In the genomic region with DNA sequence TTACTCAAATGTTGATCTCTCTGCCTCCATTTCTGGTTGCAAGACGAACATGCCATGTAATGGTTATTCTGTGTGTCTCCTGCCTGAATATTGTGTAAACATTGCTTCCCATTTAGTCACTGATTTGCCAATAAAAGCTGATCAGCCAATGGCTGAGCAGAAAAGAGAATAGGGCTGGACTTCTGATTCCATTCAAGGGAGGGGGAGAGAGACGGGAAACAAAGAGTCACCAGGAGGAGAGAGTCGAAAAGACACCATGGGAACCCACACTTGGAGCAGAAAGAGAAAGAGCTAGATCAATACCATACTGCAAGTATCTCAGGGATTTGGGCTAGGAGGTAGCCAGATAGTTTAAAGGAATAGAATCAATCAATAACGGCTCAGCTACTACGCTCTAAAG, we compare ENCODE assay signal across 7 mouse cellular contexts. TPM values are rescaled to one million over a fixed set of nuclear protein-coding genes. Genes with fewer than 3 reads are reported as not detected.
DNase-seq lines count a peak whose midpoint lies in the region; ATAC-seq lines count a peak whose summit lies in the region.
"Not testable (repeated sequence)": the region's sequence is repeated elsewhere in the genome, so short reads cannot be mapped to it uniquely, and the experiment has no call there.

No protein-coding gene starts in this region.

- H3K4me2 ChIP-seq in hindbrain, embryonic 12.5 days (replicated peaks) = 0 out of 2 replicates have a peak overlapping the region, but pooled peaks have one; percentile 4
- H3K4me2 ChIP-seq in hindbrain, embryonic 15.5 days = peak overlapping the region; percentile 38
- H3K4me2 ChIP-seq in midbrain, embryonic 14.5 days (ENCODE audit: low read length); neural tube, embryonic 11.5 days (ENCODE audit: low read depth); neural tube, embryonic 14.5 days (ENCODE audit: low read depth, low read length): not testable (repeated sequence)

- not testable (repeated sequence) for H3K27ac ChIP-seq in hindbrain, embryonic 12.5 days; hindbrain, embryonic 15.5 days (replicated peaks); midbrain, embryonic 14.5 days (replicated peaks; ENCODE audit: low read depth, low read length); neural tube, embryonic 11.5 days (ENCODE audit: low read depth, low read length); neural tube, embryonic 14.5 days (ENCODE audit: low read depth, low read length)

- WGBS in hindbrain, embryonic 12.5 days = 62% methylated on average over 5 of the region's 5 CpGs
- 47% methylated on average over 5 of the region's 5 CpGs for WGBS in hindbrain, embryonic 15.5 days
- 64% methylated on average over 5 of the region's 5 CpGs for WGBS in midbrain, embryonic 14.5 days
- 68% methylated on average over 5 of the region's 5 CpGs for WGBS in neural tube, embryonic 11.5 days
- 54% methylated on average over 5 of the region's 5 CpGs for WGBS in neural tube, embryonic 14.5 days

- not testable (repeated sequence) for H3K4me3 ChIP-seq in hindbrain, embryonic 12.5 days; hindbrain, embryonic 15.5 days; midbrain, embryonic 14.5 days (replicated peaks; ENCODE audit: low read depth, low read length); neural tube, embryonic 11.5 days (ENCODE audit: low read depth, low read length); neural tube, embryonic 14.5 days (ENCODE audit: low read depth, low read length)

- peak; percentile 17; the same call in 1 of the 2 replicates for ATAC-seq in hindbrain, embryonic 12.5 days (ENCODE audit: low FRiP score)
- ATAC-seq in hindbrain, embryonic 15.5 days (ENCODE audit: low FRiP score, low read depth) = peak; percentile 67
- not testable (repeated sequence) for ATAC-seq in midbrain, embryonic 14.5 days (ENCODE audit: low FRiP score, low TSS enrichment)
- ATAC-seq in neural tube, embryonic 11.5 days (ENCODE audit: insufficient read depth, low FRiP score, low TSS enrichment) = 0 out of 2 replicates have a peak, but pooled peaks have one; percentile 13
- peak; percentile 62; the same call in 1 of the 2 replicates for ATAC-seq in neural tube, embryonic 14.5 days (ENCODE audit: low read depth)

- H3K36me3 ChIP-seq in hindbrain, embryonic 12.5 days; hindbrain, embryonic 15.5 days; midbrain, embryonic 14.5 days (ENCODE audit: control insufficient read depth, insufficient read depth, low read length); neural tube, embryonic 11.5 days (ENCODE audit: control insufficient read depth, insufficient read depth, low read length); neural tube, embryonic 14.5 days (ENCODE audit: control insufficient read depth, insufficient read depth, low read length): not testable (repeated sequence)

- peak; percentile 16 for DNase-seq in R1 (ENCODE audit: low read depth, low spot score)
- DNase-seq in midbrain, embryonic 14.5 days = peak; percentile 14
- DNase-seq in neural tube, embryonic 11.5 days (ENCODE audit: low spot score) = not testable (repeated sequence)
- DNase-seq in retina, postnatal 1 day = peak; percentile 5

- H3K9me3 ChIP-seq in hindbrain, embryonic 12.5 days (replicated peaks); hindbrain, embryonic 15.5 days; midbrain, embryonic 14.5 days (ENCODE audit: control insufficient read depth, low read length); neural tube, embryonic 11.5 days (ENCODE audit: control insufficient read depth, low read length); neural tube, embryonic 14.5 days (ENCODE audit: control insufficient read depth, low read length): not testable (repeated sequence)

- not testable (repeated sequence) for H3K4me1 ChIP-seq in hindbrain, embryonic 12.5 days; midbrain, embryonic 14.5 days (ENCODE audit: control insufficient read depth, insufficient read depth, low read length); neural tube, embryonic 11.5 days (ENCODE audit: control insufficient read depth, insufficient read depth, low read length); neural tube, embryonic 14.5 days (ENCODE audit: control insufficient read depth, insufficient read depth, low read length)
- peaks cover 12% of the 10 kb centered on the region; the same call in 1 of the 2 replicates for H3K4me1 ChIP-seq in hindbrain, embryonic 15.5 days (replicated peaks)

- not testable (repeated sequence) for H3K27me3 ChIP-seq in hindbrain, embryonic 12.5 days; hindbrain, embryonic 15.5 days; midbrain, embryonic 14.5 days (ENCODE audit: control insufficient read depth, insufficient read depth, low read length); neural tube, embryonic 11.5 days (ENCODE audit: control insufficient read depth, insufficient read depth, low read length); neural tube, embryonic 14.5 days (ENCODE audit: control insufficient read depth, insufficient read depth, low read length)

- H3K9ac ChIP-seq in hindbrain, embryonic 12.5 days; hindbrain, embryonic 15.5 days; midbrain, embryonic 14.5 days (replicated peaks; ENCODE audit: low read length); neural tube, embryonic 11.5 days (ENCODE audit: low read length); neural tube, embryonic 14.5 days (replicated peaks; ENCODE audit: low read depth, low read length): not testable (repeated sequence)

RNA-seq across cellular contexts. Expression of a gene that starts 3.0 kb away (rescaled TPM):
- 5.9 and 6.9 TPM in 2 replicates for polyA plus RNA-seq in hindbrain, embryonic 12.5 days (2016; fragmentation: Nextera tagmentation; extraction: Ambion mirVana)
- polyA plus RNA-seq in hindbrain, embryonic 15.5 days (2015; fragmentation: Nextera tagmentation; extraction: Ambion mirVana) = 10.8 and 11.3 TPM in 2 replicates
- 10.9 and 12.7 TPM in 2 replicates for polyA plus RNA-seq in midbrain, embryonic 14.5 days (2014; fragmentation: Nextera tagmentation; extraction: Ambion mirVana)
- 8.1 and 8.5 TPM in 2 replicates for polyA plus RNA-seq in neural tube, embryonic 11.5 days (2014; fragmentation: Nextera tagmentation; extraction: Ambion mirVana)
- polyA plus RNA-seq in neural tube, embryonic 14.5 days (2014; fragmentation: Nextera tagmentation; extraction: Ambion mirVana) = 14.3 and 17.9 TPM in 2 replicates
